Mouse (Mus musculus): ENCODE measurements around the gene Lpcat3. TPM values are rescaled to one million over a fixed set of nuclear protein-coding genes. Genes with fewer than 3 reads are reported as not detected.

Gene Lpcat3
- 38.0 TPM for polyA plus RNA-seq (2014; fragmentation: Illumina TruSeq; extraction: RNeasy Lipid Tissue Mini Kit (QIAGEN cat#74804); ENCODE audit: low read depth, low replicate concordance)

DNA sequence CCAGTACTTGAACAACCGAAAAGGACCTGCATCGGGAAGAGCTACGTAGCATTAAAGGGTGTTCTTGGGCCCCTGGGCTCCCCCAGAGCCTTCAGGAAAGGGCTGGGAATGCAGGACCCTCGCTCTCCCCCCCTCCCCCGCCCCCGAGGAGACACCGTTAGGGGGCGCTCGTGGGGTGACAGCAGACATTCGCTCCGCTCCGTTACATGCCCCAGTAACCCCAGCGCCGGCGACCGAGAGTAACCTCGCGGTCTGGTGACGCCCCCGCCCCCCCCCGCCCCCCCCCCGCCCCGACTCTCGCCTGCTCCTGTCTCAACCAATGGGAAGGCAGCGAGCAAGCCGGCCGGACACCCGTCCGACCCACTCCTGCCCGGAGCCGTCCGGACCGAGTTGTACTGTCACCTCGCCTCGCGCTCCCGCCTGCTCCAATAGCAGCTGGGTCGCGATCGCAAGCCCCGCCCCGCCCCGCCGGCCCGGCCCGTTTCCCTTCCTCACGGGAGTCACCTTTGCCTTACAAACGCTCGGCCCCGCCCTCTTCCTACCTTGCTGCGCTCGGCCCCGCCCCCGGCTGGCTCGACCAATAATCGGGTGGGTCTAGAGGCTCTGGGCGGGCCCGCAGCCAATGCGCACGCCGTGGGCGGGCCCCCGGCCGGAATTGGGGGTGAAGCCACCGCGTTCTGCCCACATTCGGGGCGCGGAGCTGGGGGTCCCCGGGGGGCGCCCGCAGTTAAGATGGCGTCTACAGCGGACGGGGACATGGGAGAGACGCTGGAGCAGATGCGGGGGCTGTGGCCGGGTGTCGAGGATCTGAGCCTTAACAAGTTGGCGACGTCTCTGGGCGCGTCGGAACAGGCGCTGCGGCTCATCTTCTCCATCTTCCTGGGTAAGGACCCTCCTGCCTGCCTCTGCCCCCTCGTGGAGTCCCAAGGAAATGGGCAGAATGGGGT is at the start of gene Lpcat3:
Lpcat3 (plus strand) TSS at position 551 of the 947 bp plus-strand sequence.

DNA sequence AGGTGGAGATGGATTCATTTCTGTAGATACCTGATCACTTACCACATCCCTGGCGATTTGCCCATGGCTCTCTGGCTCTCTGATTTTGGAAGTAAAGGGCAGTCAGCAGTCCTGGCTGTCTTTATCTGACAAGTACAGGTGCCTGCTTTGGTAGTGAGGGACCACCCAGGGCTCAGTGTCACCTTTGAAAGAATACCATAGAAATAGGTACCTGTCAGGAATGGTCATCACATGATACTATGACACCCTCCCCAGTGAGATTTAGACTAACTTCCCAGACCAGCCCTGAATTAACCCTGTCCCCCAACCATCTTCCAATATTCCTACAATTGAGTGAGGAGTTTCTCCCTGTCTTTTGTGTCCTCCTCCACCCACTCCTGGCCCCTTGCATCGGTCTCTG is 26.8 kb upstream of the Lpcat3 start, which contains the start of gene C1s2:
C1s2 (minus strand) TSS at position 101 of the 400 bp plus-strand sequence.

DNA sequence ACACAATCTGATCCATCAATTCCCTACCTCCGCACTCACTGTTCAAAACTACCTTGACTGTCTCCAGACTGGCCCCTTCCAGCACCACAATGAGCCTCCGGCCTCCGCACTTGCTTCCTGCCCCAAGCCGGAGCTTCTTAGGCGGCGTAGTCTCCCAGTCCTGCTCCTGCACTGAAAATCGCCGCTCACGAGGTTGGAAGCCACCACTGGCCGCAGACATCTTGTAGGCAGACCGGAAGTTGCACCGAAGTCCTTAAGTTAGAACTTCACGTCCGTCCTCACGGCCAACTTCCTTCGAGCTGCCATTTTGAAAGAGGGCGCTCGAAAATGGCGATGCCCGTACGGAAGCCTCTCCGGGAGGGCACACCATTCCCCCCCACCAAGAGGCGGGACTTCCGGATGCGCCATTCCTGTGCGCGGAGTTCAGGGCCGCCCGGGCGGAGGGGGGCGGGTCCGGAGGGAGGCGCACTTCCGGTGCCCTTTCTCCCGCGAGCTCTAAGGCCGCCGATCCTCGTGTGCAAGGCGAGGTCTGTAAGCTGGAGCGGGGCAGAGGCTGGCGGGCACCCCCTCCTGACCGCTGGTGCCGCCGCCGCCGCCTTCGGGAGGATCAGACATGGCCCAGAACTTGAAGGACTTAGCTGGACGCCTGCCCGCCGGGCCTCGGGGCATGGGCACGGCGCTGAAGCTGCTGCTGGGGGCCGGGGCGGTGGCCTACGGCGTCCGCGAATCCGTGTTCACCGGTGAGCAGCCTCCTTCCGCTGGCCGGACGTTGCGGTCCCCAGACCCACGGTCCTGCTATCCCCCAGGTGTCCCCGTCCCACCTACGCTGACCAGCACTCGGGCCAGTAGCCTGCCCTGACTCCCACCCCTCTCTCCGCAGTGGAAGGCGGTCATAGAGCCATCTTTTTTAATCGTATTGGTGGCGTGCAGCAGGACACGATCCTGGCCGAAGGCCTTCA is 49.3 kb downstream of the Lpcat3 start, which contains the start of the genes Emg1 and Phb2:
Emg1 (minus strand) TSS at position 355 of the 959 bp plus-strand sequence.
Phb2 (plus strand) TSS at position 513 of the 959 bp plus-strand sequence.

DNA sequence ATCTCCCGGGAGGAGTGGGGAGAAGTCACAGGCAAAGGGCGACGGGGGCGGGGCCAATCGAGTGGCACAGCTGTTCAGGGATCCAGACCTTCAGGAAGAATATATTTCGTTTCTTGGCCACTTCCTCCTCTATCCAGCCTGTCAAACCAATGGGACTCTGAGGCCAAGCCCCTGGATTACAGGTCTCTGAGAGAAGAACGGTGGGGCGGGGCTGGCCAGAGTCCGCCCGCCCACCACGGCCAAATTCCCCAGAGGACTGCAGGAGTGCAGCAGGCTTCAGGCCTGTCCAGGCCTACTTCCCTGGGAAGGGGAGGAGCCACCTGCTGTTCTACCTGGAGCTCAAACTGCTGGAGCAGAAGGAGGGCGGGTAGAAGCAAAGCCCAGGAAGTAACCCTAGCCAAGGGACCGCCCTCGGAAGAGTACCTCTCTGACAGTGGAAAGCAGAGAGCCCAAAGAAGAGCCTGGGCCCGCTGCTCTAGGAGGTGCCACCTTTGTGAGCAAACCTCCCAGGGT is 75.7 kb downstream of the Lpcat3 start, which contains the start of gene Ptpn6:
Ptpn6 (minus strand) TSS at position 204 of the 513 bp plus-strand sequence.

DNA sequence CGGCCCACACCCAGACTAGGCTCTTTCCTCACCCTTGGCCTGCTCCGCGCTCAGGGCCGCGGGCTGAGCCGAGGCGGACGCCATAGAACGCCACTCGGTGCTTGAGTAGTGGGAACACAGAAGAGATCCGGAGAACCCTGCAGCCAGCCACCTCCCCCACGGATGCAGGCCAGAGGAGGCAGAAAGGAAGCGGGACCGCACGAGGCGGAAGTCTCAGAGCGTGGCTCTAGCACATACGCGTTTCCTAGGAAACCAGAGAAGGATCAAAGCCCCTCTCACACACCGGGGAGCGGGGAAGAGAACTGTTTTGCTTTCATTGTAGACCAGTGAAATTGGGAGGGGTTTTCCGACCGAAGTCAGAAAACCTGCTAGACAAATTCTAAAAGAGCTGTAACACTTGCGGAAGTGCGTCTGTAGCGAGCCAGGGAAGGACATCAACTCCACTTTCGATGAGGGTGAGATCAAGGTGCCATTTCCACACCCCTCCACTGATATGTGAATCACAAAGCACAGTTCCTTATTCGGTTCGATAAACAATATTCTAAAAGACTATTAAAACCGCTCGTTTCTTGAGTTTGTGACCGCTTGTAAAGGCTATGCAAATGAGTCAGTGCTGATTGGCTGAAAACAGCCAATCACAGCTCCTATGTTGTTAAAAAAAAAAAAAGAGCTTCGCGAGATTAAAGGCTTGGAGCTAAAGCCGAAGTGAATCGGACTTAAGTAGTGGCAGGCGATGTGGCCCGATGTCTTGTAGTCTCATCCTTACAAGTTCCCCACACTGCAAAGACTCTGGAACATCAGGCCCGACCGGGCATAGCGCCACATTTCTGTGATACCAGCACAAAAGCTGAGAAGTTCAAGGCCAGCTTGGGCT is 78.3 kb downstream of the Lpcat3 start, which contains the start of gene Grcc10:
Grcc10 (minus strand) TSS at position 487 of the 874 bp plus-strand sequence.

Other genes starting within 250 kb of the Lpcat3 start
- 21.2 TPM for gene Pex5, start 248.0 kb upstream of the Lpcat3 start, polyA plus RNA-seq (2014; fragmentation: Illumina TruSeq; extraction: RNeasy Lipid Tissue Mini Kit (QIAGEN cat#74804); ENCODE audit: low read depth, low replicate concordance)
- gene Clstn3, start 198.2 kb upstream of the Lpcat3 start, polyA plus RNA-seq (2014; fragmentation: Illumina TruSeq; extraction: RNeasy Lipid Tissue Mini Kit (QIAGEN cat#74804); ENCODE audit: low read depth, low replicate concordance), result 2.8 TPM
- 1.6 TPM for gene C1rl, start 169.9 kb upstream of the Lpcat3 start, polyA plus RNA-seq (2014; fragmentation: Illumina TruSeq; extraction: RNeasy Lipid Tissue Mini Kit (QIAGEN cat#74804); ENCODE audit: low read depth, low replicate concordance)
- 18.0 TPM for gene C1ra, start 150.6 kb upstream of the Lpcat3 start, polyA plus RNA-seq (2014; fragmentation: Illumina TruSeq; extraction: RNeasy Lipid Tissue Mini Kit (QIAGEN cat#74804); ENCODE audit: low read depth, low replicate concordance)
- gene C1s1, start 120.7 kb upstream of the Lpcat3 start, polyA plus RNA-seq (2014; fragmentation: Illumina TruSeq; extraction: RNeasy Lipid Tissue Mini Kit (QIAGEN cat#74804); ENCODE audit: low read depth, low replicate concordance), result 35.1 TPM
- not detected for gene C1rb, start 92.7 kb upstream of the Lpcat3 start, polyA plus RNA-seq (2014; fragmentation: Illumina TruSeq; extraction: RNeasy Lipid Tissue Mini Kit (QIAGEN cat#74804); ENCODE audit: low read depth, low replicate concordance)
- not detected for gene C1s2, start 26.9 kb upstream of the Lpcat3 start, polyA plus RNA-seq (2014; fragmentation: Illumina TruSeq; extraction: RNeasy Lipid Tissue Mini Kit (QIAGEN cat#74804); ENCODE audit: low read depth, low replicate concordance)
- gene Emg1, start 49.2 kb downstream of the Lpcat3 start, polyA plus RNA-seq (2014; fragmentation: Illumina TruSeq; extraction: RNeasy Lipid Tissue Mini Kit (QIAGEN cat#74804); ENCODE audit: low read depth, low replicate concordance), result 95.4 TPM
- 219 TPM for gene Phb2, start 49.3 kb downstream of the Lpcat3 start, polyA plus RNA-seq (2014; fragmentation: Illumina TruSeq; extraction: RNeasy Lipid Tissue Mini Kit (QIAGEN cat#74804); ENCODE audit: low read depth, low replicate concordance)
- 4.0 TPM for gene Ptpn6, start 75.7 kb downstream of the Lpcat3 start, polyA plus RNA-seq (2014; fragmentation: Illumina TruSeq; extraction: RNeasy Lipid Tissue Mini Kit (QIAGEN cat#74804); ENCODE audit: low read depth, low replicate concordance)
- 240 TPM for gene Grcc10, start 78.3 kb downstream of the Lpcat3 start, polyA plus RNA-seq (2014; fragmentation: Illumina TruSeq; extraction: RNeasy Lipid Tissue Mini Kit (QIAGEN cat#74804); ENCODE audit: low read depth, low replicate concordance)
- gene Gm45234, start 93.0 kb downstream of the Lpcat3 start, polyA plus RNA-seq (2014; fragmentation: Illumina TruSeq; extraction: RNeasy Lipid Tissue Mini Kit (QIAGEN cat#74804); ENCODE audit: low read depth, low replicate concordance), result not detected
- 24.6 TPM for gene Atn1, start 93.5 kb downstream of the Lpcat3 start, polyA plus RNA-seq (2014; fragmentation: Illumina TruSeq; extraction: RNeasy Lipid Tissue Mini Kit (QIAGEN cat#74804); ENCODE audit: low read depth, low replicate concordance)
- 1.6 TPM for gene Eno2, start 106.6 kb downstream of the Lpcat3 start, polyA plus RNA-seq (2014; fragmentation: Illumina TruSeq; extraction: RNeasy Lipid Tissue Mini Kit (QIAGEN cat#74804); ENCODE audit: low read depth, low replicate concordance)
- gene Lrrc23, start 116.7 kb downstream of the Lpcat3 start, polyA plus RNA-seq (2014; fragmentation: Illumina TruSeq; extraction: RNeasy Lipid Tissue Mini Kit (QIAGEN cat#74804); ENCODE audit: low read depth, low replicate concordance), result 2.5 TPM
- 3.0 TPM for gene Spsb2, start 145.6 kb downstream of the Lpcat3 start, polyA plus RNA-seq (2014; fragmentation: Illumina TruSeq; extraction: RNeasy Lipid Tissue Mini Kit (QIAGEN cat#74804); ENCODE audit: low read depth, low replicate concordance)
- 811 TPM for gene Tpi1, start 151.3 kb downstream of the Lpcat3 start, polyA plus RNA-seq (2014; fragmentation: Illumina TruSeq; extraction: RNeasy Lipid Tissue Mini Kit (QIAGEN cat#74804); ENCODE audit: low read depth, low replicate concordance)
- 65.2 TPM for gene Usp5, start 166.5 kb downstream of the Lpcat3 start, polyA plus RNA-seq (2014; fragmentation: Illumina TruSeq; extraction: RNeasy Lipid Tissue Mini Kit (QIAGEN cat#74804); ENCODE audit: low read depth, low replicate concordance)
- gene Cdca3, start 166.5 kb downstream of the Lpcat3 start, polyA plus RNA-seq (2014; fragmentation: Illumina TruSeq; extraction: RNeasy Lipid Tissue Mini Kit (QIAGEN cat#74804); ENCODE audit: low read depth, low replicate concordance), result 0.58 TPM
- gene Gnb3, start 177.2 kb downstream of the Lpcat3 start, polyA plus RNA-seq (2014; fragmentation: Illumina TruSeq; extraction: RNeasy Lipid Tissue Mini Kit (QIAGEN cat#74804); ENCODE audit: low read depth, low replicate concordance), result 11.1 TPM
- gene P3h3, start 194.7 kb downstream of the Lpcat3 start, polyA plus RNA-seq (2014; fragmentation: Illumina TruSeq; extraction: RNeasy Lipid Tissue Mini Kit (QIAGEN cat#74804); ENCODE audit: low read depth, low replicate concordance), result 17.8 TPM
- 1.1 TPM for gene Gpr162, start 201.0 kb downstream of the Lpcat3 start, polyA plus RNA-seq (2014; fragmentation: Illumina TruSeq; extraction: RNeasy Lipid Tissue Mini Kit (QIAGEN cat#74804); ENCODE audit: low read depth, low replicate concordance)
- 0.42 TPM for gene Cd4, start 225.2 kb downstream of the Lpcat3 start, polyA plus RNA-seq (2014; fragmentation: Illumina TruSeq; extraction: RNeasy Lipid Tissue Mini Kit (QIAGEN cat#74804); ENCODE audit: low read depth, low replicate concordance)
- 1.6 TPM for gene Lag3, start 248.7 kb downstream of the Lpcat3 start, polyA plus RNA-seq (2014; fragmentation: Illumina TruSeq; extraction: RNeasy Lipid Tissue Mini Kit (QIAGEN cat#74804); ENCODE audit: low read depth, low replicate concordance)